Mouse (Mus musculus) lung, postnatal 0 days (tissue): Measurements from ENCODE around the gene Dnaaf5.

Source experiments
- CTCF ChIP-seq: IDR thresholded peaks from 2 replicates; pipeline ENCODE4 v1.5.1; 2016; ENCODE audit warnings: antibody characterized with exemption, mild to moderate bottlenecking
- EP300 ChIP-seq: IDR thresholded peaks from 2 replicates; pipeline ENCODE4 v1.6.1; 2016; ENCODE audit warnings: antibody characterized with exemption, mild to moderate bottlenecking, control low read depth

- TF ChIP-seq CTCF (no peak), EP300 (no peak)
Measured at GRCm38 (mm10) chr5:139149006-139149672, 884 bp upstream of the Dnaaf5 start.
